Mouse (Mus musculus) spleen, postnatal 14 days (tissue): Measurements from ENCODE around the gene Bub1b.
A peak's percentile ranks its signal among the peaks of the same experiment; 100 is the strongest.
"Not testable (repeated sequence)": the region's sequence is repeated elsewhere in the genome, so short reads cannot be mapped to it uniquely, and the experiment has no call there.

ENCODE experiments used
- DNase-seq, 2 experiments: peaks; one replicate each; pipeline ENCODE4 v3.0.0; 2021 to 2022; ENCODE audit warnings: low spot score in 2 of 2

Bub1b gene

GRCm38 (mm10) chr2:118618013-118618412 is 20.0 kb downstream of the Bub1b start:
- no peak for DNase-seq

- DNase-seq, result no peak
Observed at GRCm38 (mm10) chr2:118620101-118620500, 22.1 kb downstream of the Bub1b start.

- no peak for DNase-seq
Observed at GRCm38 (mm10) chr2:118620608-118621007, 22.6 kb downstream of the Bub1b start.

GRCm38 (mm10) chr2:118629276-118629675 is 31.3 kb downstream of the Bub1b start:
- no peak for DNase-seq

GRCm38 (mm10) chr2:118633441-118633840 is 35.4 kb downstream of the Bub1b start:
- DNase-seq, result no peak

- no peak for DNase-seq
Observed at GRCm38 (mm10) chr2:118637258-118637657, 39.2 kb downstream of the Bub1b start.

GRCm38 (mm10) chr2:118637888-118638526 is 40.0 kb downstream of the Bub1b start:
- peak; percentile 64 to 79 for DNase-seq

GRCm38 (mm10) chr2:118638686-118639085 is 40.7 kb downstream of the Bub1b start:
- no peak for DNase-seq

GRCm38 (mm10) chr2:118641147-118641546 is 43.1 kb downstream of the Bub1b start:
- no peak for DNase-seq

- no peak for DNase-seq
Observed at GRCm38 (mm10) chr2:118642431-118642830, 44.4 kb downstream of the Bub1b start.

- no peak for DNase-seq
Observed at GRCm38 (mm10) chr2:118642942-118643341, 44.9 kb downstream of the Bub1b start.

- DNase-seq, result no peak
Observed at GRCm38 (mm10) chr2:118646665-118647064, 48.7 kb downstream of the Bub1b start.

- DNase-seq, result not testable (repeated sequence)
Observed at GRCm38 (mm10) chr2:118650697-118651096, 52.7 kb downstream of the Bub1b start.

GRCm38 (mm10) chr2:118656688-118657281 is 58.8 kb downstream of the Bub1b start:
- no peak for DNase-seq

- DNase-seq, result peak; percentile 51 to 58
Observed at GRCm38 (mm10) chr2:118658457-118658856, 60.4 kb downstream of the Bub1b start.

GRCm38 (mm10) chr2:118659077-118659476 is 61.1 kb downstream of the Bub1b start:
- peak; percentile 40 to 41 for DNase-seq

- DNase-seq, result no peak
Observed at GRCm38 (mm10) chr2:118659493-118659892, 61.5 kb downstream of the Bub1b start.

GRCm38 (mm10) chr2:118659998-118660452 is 62.0 kb downstream of the Bub1b start:
- peak; percentile 34 to 41 for DNase-seq

- no peak for DNase-seq
Observed at GRCm38 (mm10) chr2:118661891-118662290, 63.9 kb downstream of the Bub1b start.

GRCm38 (mm10) chr2:118662902-118663803 is 65.1 kb downstream of the Bub1b start, which contains the start of gene Pak6:
TSS of gene Pak6 (plus strand) at chr2:118663303.
- no peak for DNase-seq

GRCm38 (mm10) chr2:118663804-118664766 is 66.1 kb downstream of the Bub1b start:
- no peak for DNase-seq
